ENCODE assay signal across 19 mouse cellular contexts in the genomic region with DNA sequence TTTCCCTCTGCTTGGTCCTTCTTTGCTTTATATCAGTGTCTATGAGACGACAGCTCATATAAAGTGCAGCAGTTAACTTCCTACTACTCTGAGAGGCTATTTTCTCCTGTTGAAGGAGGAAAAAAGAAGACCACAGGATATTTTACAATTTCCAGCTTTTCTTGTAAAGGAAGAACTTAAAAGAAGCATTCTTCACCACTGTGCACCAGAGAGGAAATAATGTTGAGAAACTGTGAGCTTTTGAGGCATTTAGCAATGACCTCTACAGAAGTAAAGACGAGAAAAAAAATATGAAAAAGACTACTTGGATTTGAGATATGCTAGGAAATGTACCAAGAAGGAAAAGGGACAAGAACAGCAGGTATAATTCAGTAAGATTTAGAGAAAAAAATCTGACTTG.
"Had no signal": no experiment of that assay in that cellular context is flagged by ENCODE, and none has a peak within 500 bp of the region (broad histone marks: within the 10 kb centered on the region; RNA-seq: fewer than 3 reads in every experiment).

No protein-coding gene starts in this region.

- H3K27ac ChIP-seq: liver, embryonic 13.5 days; liver, embryonic 15.5 days; midbrain, embryonic 10.5 days; midbrain, embryonic 12.5 days; neural tube, embryonic 13.5 days; neural tube, embryonic 15.5 days; stomach, embryonic 15.5 days; stomach, postnatal 0 days had no signal

- DNase-seq: liver, embryonic 13.5 days; lung, adult 18-20 months; lung, embryonic 14.5 days; lung, postnatal 10 days; lung, postnatal 4 days; midbrain, embryonic 14.5 days; right cerebral cortex, postnatal 14 days; thymus, adult 2 months; thymus, postnatal 25 days; thymus, postnatal 4 days had no signal

- H3K36me3 ChIP-seq: liver, embryonic 13.5 days; liver, embryonic 15.5 days; midbrain, embryonic 10.5 days; midbrain, embryonic 12.5 days; neural tube, embryonic 13.5 days; neural tube, embryonic 15.5 days; stomach, embryonic 15.5 days had no signal

- H3K4me2 ChIP-seq: liver, embryonic 13.5 days; liver, embryonic 15.5 days; lung, embryonic 14.5 days; midbrain, embryonic 12.5 days; neural tube, embryonic 13.5 days; neural tube, embryonic 15.5 days; stomach, embryonic 15.5 days had no signal

- H3K4me3 ChIP-seq: liver, embryonic 13.5 days; liver, embryonic 15.5 days; midbrain, embryonic 10.5 days; midbrain, embryonic 12.5 days; myocyte; neural tube, embryonic 13.5 days; neural tube, embryonic 15.5 days; stomach, embryonic 15.5 days had no signal

- H3K9ac ChIP-seq: liver, embryonic 13.5 days; liver, embryonic 15.5 days; lung, embryonic 14.5 days; midbrain, embryonic 12.5 days; neural tube, embryonic 13.5 days; neural tube, embryonic 15.5 days; stomach, embryonic 15.5 days had no signal

- H3K9me3 ChIP-seq: liver, embryonic 13.5 days; liver, embryonic 15.5 days; midbrain, embryonic 10.5 days; midbrain, embryonic 12.5 days; neural tube, embryonic 13.5 days; neural tube, embryonic 15.5 days; stomach, embryonic 15.5 days had no signal

- H3K4me1 ChIP-seq: liver, embryonic 13.5 days; liver, embryonic 15.5 days; midbrain, embryonic 10.5 days; midbrain, embryonic 12.5 days; neural tube, embryonic 13.5 days; neural tube, embryonic 15.5 days; stomach, embryonic 15.5 days had no signal

- ATAC-seq: midbrain, embryonic 16.5 days had no signal

- H3K27me3 ChIP-seq: liver, embryonic 13.5 days; liver, embryonic 15.5 days; midbrain, embryonic 12.5 days; neural tube, embryonic 13.5 days; neural tube, embryonic 15.5 days; stomach, embryonic 15.5 days had no signal
